Mouse (Mus musculus): ENCODE data around the gene Clcn6. TPM values are rescaled to one million over a fixed set of nuclear protein-coding genes. Genes with fewer than 3 reads are reported as not detected.

Gene Clcn6
- polyA plus RNA-seq, 1 experiment, result 28.8 TPM

- H3K4me3 ChIP-seq (ENCODE audit: insufficient read depth, low read depth, low read length), result no peak overlapping the region
- H3K27ac ChIP-seq (ENCODE audit: insufficient read depth, low read depth, low read length), result peak overlapping the region; percentile 27; the same call in 1 of the 2 replicates
- 46% methylated on average over 21 of the region's 21 CpGs for WGBS
- no peaks in the 10 kb centered on the region for H3K27me3 ChIP-seq (replicated peaks; ENCODE audit: control insufficient read depth, insufficient read depth, low read length)
- DNase-seq, result peak; percentile 79
- no peaks in the 10 kb centered on the region for H3K36me3 ChIP-seq (ENCODE audit: control insufficient read depth, insufficient read depth, low read length)
- TF ChIP-seq CTCF (conservative IDR thresholded peaks at IDR 0.05; ENCODE audit: insufficient read depth, insufficient read length, low read depth, low read length) (no peak), POLR2A (IDR thresholded peaks at IDR 0.05; ENCODE audit: low read depth, low read length) (no peak)
- peaks cover 32% of the 10 kb centered on the region for H3K4me1 ChIP-seq (ENCODE audit: control insufficient read depth, insufficient read depth, low read length)
Measured at GRCm38 (mm10) chr4:148083176-148083899, 44.7 kb upstream of the Clcn6 start.

DNA sequence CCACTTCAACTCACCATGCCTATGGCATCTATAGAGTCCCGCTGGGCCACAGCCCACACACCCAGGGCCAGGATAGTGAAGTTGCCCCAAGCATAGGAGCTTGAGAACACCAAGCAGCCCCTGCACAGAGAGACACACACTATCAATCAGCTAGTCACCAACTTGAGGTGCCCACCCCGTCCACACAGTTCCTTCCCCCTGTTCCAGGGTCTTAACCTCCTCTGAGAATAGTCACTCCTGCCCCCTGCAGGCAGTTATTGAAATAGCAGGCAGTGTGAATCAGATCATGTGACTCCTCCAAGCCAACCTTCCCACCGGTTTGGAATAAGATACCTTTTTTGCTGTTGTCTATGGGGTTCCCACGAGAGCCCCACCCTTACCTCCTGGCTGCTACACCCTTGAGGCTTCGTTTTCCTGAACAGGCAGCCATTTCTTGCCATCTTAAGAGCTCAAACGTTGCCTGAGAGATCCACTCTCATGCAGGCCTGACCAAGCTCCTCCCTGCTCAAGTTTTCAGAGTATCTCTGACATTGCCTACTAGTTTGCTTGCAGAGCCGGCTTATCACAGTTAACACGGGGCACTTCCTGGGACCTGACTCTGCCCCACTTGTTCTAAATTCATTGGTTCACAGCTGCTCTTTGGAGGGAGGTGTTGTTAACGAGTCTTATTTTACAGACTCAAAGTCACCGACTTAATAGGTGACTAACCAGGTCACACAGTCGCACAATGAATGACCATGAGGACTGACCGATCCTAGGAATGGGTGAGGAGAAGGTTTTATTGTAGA lies 43.8 kb upstream of the Clcn6 start:
- peak; percentile 69 for DNase-seq

DNA sequence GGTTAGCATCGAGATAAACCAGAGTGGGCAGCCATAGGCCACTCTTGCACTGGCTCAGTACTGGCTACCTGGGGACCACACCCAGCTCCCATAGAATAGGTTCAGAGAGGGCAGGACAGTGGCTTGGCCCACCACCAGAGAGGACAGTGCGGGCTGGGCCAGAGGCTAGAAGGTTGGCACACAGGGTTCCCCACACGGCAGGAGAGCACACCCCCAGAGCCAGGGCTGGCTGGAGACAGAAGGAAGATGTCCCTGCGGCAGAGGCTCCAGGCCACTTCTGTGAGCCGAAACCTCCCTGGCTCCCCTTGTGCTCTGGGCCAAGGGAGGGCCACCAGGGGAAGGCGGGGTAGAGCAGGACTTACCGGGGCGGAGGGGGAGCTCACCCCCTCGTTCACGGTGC lies 42.6 kb upstream of the Clcn6 start:
- DNase-seq, result no peak
- Histone ChIP-seq H3K36me3 (ENCODE audit: control insufficient read depth, insufficient read depth, low read length) (no peaks in the 10 kb centered on the region), H3K4me3 (ENCODE audit: insufficient read depth, low read depth, low read length) (no peak overlapping the region), H3K27me3 (replicated peaks; ENCODE audit: control insufficient read depth, insufficient read depth, low read length) (no peaks in the 10 kb centered on the region), H3K27ac (ENCODE audit: insufficient read depth, low read depth, low read length) (no peak overlapping the region), H3K4me1 (ENCODE audit: control insufficient read depth, insufficient read depth, low read length) (peaks cover 27% of the 10 kb centered on the region)
- WGBS, result 89% methylated on average over 10 of the region's 10 CpGs
- TF ChIP-seq CTCF (conservative IDR thresholded peaks at IDR 0.05; ENCODE audit: insufficient read depth, insufficient read length, low read depth, low read length) (no peak), POLR2A (IDR thresholded peaks at IDR 0.05; ENCODE audit: low read depth, low read length) (no peak)

More for the DNA sequence above, 43.8 kb upstream of the Clcn6 start:
- Histone ChIP-seq H3K4me1 (ENCODE audit: control insufficient read depth, insufficient read depth, low read length) (peaks cover 32% of the 10 kb centered on the region), H3K27me3 (replicated peaks; ENCODE audit: control insufficient read depth, insufficient read depth, low read length) (no peaks in the 10 kb centered on the region), H3K4me3 (ENCODE audit: insufficient read depth, low read depth, low read length) (no peak overlapping the region), H3K27ac (ENCODE audit: insufficient read depth, low read depth, low read length) (no peak overlapping the region), H3K36me3 (ENCODE audit: control insufficient read depth, insufficient read depth, low read length) (no peaks in the 10 kb centered on the region)
- 31% methylated on average over 12 of the region's 12 CpGs for WGBS
- TF ChIP-seq CTCF (conservative IDR thresholded peaks at IDR 0.05; ENCODE audit: insufficient read depth, insufficient read length, low read depth, low read length) (peak; percentile 54), POLR2A (IDR thresholded peaks at IDR 0.05; ENCODE audit: low read depth, low read length) (no peak)

DNA sequence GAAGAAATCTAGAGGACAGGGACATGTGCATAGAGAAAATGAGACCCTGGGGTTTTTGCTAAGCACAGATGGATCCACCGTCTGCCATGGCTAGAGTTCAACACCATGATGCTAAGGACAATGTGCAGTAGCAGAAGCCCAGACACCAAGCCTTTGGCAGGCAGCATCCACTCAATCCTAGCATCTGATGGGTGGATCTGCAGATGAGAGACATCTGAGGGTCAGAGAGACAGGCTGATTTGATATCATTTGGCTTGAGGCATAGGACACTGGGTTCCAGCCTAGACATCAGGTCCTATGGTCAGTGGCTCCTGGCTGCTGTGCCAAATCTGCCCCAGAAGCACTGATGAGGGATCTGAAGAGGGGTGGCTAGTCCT lies 42.0 kb upstream of the Clcn6 start:
- Histone ChIP-seq H3K27me3 (replicated peaks; ENCODE audit: control insufficient read depth, insufficient read depth, low read length) (no peaks in the 10 kb centered on the region), H3K36me3 (ENCODE audit: control insufficient read depth, insufficient read depth, low read length) (no peaks in the 10 kb centered on the region), H3K4me1 (ENCODE audit: control insufficient read depth, insufficient read depth, low read length) (peaks cover 27% of the 10 kb centered on the region), H3K4me3 (ENCODE audit: insufficient read depth, low read depth, low read length) (no peak overlapping the region), H3K27ac (ENCODE audit: insufficient read depth, low read depth, low read length) (no peak overlapping the region)
- TF ChIP-seq POLR2A (IDR thresholded peaks at IDR 0.05; ENCODE audit: low read depth, low read length), result no peak
- WGBS, result 78% methylated on average over 1 of the region's 1 CpGs
- no peak for DNase-seq

- H3K36me3 ChIP-seq (ENCODE audit: control insufficient read depth, insufficient read depth, low read length), result no peaks in the 10 kb centered on the region
- no peak for TF ChIP-seq POLR2A (IDR thresholded peaks at IDR 0.05; ENCODE audit: low read depth, low read length)
- no peak for TF ChIP-seq CTCF (conservative IDR thresholded peaks at IDR 0.05; ENCODE audit: insufficient read depth, insufficient read length, low read depth, low read length)
- no peak overlapping the region for H3K4me3 ChIP-seq (ENCODE audit: insufficient read depth, low read depth, low read length)
- no peaks in the 10 kb centered on the region for H3K27me3 ChIP-seq (replicated peaks; ENCODE audit: control insufficient read depth, insufficient read depth, low read length)
- peak; percentile 81 for DNase-seq
- H3K4me1 ChIP-seq (ENCODE audit: control insufficient read depth, insufficient read depth, low read length), result peaks cover 22% of the 10 kb centered on the region
- WGBS, result 72% methylated on average over 8 of the region's 8 CpGs
- H3K27ac ChIP-seq (ENCODE audit: insufficient read depth, low read depth, low read length), result no peak overlapping the region
Measured at GRCm38 (mm10) chr4:148079944-148080596, 41.4 kb upstream of the Clcn6 start.

DNA sequence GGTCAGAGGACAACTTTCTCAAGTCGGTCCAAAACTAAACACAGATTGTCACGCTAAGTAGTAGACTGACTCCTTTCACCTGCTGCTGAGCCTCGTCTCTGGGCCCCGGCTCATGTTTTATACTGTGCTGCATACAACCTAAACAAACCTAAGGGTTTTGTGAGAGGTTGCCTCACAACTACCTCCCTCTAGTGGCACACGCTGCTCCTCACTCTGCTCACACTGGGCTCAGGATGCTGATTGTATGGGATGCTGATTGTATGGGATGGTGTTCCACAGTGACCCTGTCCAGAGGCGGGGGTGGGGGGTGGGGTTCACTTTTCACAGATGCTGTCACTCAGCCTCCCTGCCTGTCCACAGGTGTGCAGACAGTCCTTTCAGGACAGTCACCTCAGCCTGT lies 40.6 kb upstream of the Clcn6 start:
- H3K36me3 ChIP-seq (ENCODE audit: control insufficient read depth, insufficient read depth, low read length), result no peaks in the 10 kb centered on the region
- no peak overlapping the region for H3K27ac ChIP-seq (ENCODE audit: insufficient read depth, low read depth, low read length)
- H3K4me3 ChIP-seq (ENCODE audit: insufficient read depth, low read depth, low read length), result no peak overlapping the region
- 69% methylated on average over 6 of the region's 6 CpGs for WGBS
- no peaks in the 10 kb centered on the region for H3K27me3 ChIP-seq (replicated peaks; ENCODE audit: control insufficient read depth, insufficient read depth, low read length)
- H3K4me1 ChIP-seq (ENCODE audit: control insufficient read depth, insufficient read depth, low read length), result peaks cover 18% of the 10 kb centered on the region
- no peak for TF ChIP-seq POLR2A (IDR thresholded peaks at IDR 0.05; ENCODE audit: low read depth, low read length)
- peak; percentile 20; the same call in 1 of the 2 replicates for TF ChIP-seq CTCF (conservative IDR thresholded peaks at IDR 0.05; ENCODE audit: insufficient read depth, insufficient read length, low read depth, low read length)
- DNase-seq, result no peak

GRCm38 (mm10) chr4:148075881-148076280 lies 37.3 kb upstream of the Clcn6 start:
- no peaks in the 10 kb centered on the region for H3K36me3 ChIP-seq (ENCODE audit: control insufficient read depth, insufficient read depth, low read length)
- H3K27me3 ChIP-seq (replicated peaks; ENCODE audit: control insufficient read depth, insufficient read depth, low read length), result no peaks in the 10 kb centered on the region
- no peak for DNase-seq
- TF ChIP-seq POLR2A (IDR thresholded peaks at IDR 0.05; ENCODE audit: low read depth, low read length) (no peak), CTCF (conservative IDR thresholded peaks at IDR 0.05; ENCODE audit: insufficient read depth, insufficient read length, low read depth, low read length) (no peak)
- H3K4me3 ChIP-seq (ENCODE audit: insufficient read depth, low read depth, low read length), result no peak overlapping the region
- 91% methylated on average over 6 of the region's 6 CpGs for WGBS
- H3K27ac ChIP-seq (ENCODE audit: insufficient read depth, low read depth, low read length), result no peak overlapping the region
- no peaks in the 10 kb centered on the region for H3K4me1 ChIP-seq (ENCODE audit: control insufficient read depth, insufficient read depth, low read length)

All from kidney, adult 2 months (tissue).